Mouse (Mus musculus) brain, embryonic 14.5 days (tissue): ENCODE data around the gene Impdh2.

Source experiments
- CTCF ChIP-seq: fragments of 200-500 bp; IDR thresholded peaks from 2 replicates; pipeline ENCODE4 v1.5.1; 2012; ENCODE audit warnings: inconsistent platforms, mild to moderate bottlenecking, moderate library complexity, borderline replicate concordance; ENCODE audit not compliant: insufficient read depth, insufficient read length; ENCODE audit errors: extremely low read depth
- POLR2A ChIP-seq: fragments of 200-500 bp; IDR thresholded peaks from 2 replicates; pipeline ENCODE4 v1.6.1; 2012; ENCODE audit warnings: mild to moderate bottlenecking, inconsistent platforms, borderline replicate concordance; ENCODE audit not compliant: poor library complexity, insufficient read depth, insufficient read length, severe bottlenecking; ENCODE audit errors: extremely low read depth

DNA sequence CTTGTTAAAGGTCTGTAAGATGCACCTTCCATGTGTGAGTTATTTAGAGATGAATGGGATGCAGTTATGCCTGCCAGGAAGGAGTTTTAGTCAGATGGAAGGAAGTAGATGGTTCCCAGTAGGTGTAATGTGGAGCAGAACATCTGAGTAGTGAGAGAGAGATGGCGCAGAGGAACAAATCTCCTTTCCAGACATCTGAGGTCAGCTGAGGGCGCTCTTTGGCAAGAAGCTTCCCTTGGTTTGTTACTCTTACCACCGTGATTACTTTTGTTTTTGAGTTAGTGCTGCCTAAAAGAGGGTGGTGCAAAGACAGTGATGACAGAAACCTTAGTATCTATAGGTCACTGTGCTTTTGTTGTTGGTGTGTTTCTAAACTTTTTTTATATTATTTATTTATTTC, 34.7 kb upstream of the Impdh2 start:
- TF ChIP-seq CTCF (no peak), POLR2A (no peak)
